Mouse (Mus musculus) CH12.LX (cell line): Measurements from ENCODE around the gene Atmin.

Experiments used
- CTCF ChIP-seq, 2 experiments: IDR thresholded peaks in 1 of 2; conservative IDR thresholded peaks in 1 of 2; 2 replicates each; pipeline ENCODE4 v1.5.1; 2011 to 2012; ENCODE audit warnings: low read depth in 2 of 2, low read length in 2 of 2, improper control_type of control experiment in 1 of 2, inconsistent platforms in 1 of 2, mild to moderate bottlenecking in 1 of 2, moderate library complexity in 1 of 2
- MAX ChIP-seq: IDR thresholded peaks from 2 replicates; pipeline ENCODE4 v1.6.1; 2011; ENCODE audit warnings: low read length, improper control_type of control experiment
- POLR2AphosphoS2 ChIP-seq: IDR thresholded peaks from 2 replicates; pipeline ENCODE4 v1.6.1; 2011; ENCODE audit warnings: low read depth, low read length, improper control_type of control experiment
- TBP ChIP-seq: conservative IDR thresholded peaks from 2 replicates; pipeline ENCODE4 v1.6.1; 2011; ENCODE audit warnings: low read depth, low read length, improper control_type of control experiment
- USF2 ChIP-seq: conservative IDR thresholded peaks from 2 replicates; pipeline ENCODE4 v1.6.1; 2011; ENCODE audit warnings: low read depth, low read length, improper control_type of control experiment
- ZKSCAN1 ChIP-seq: IDR thresholded peaks from 2 replicates; pipeline ENCODE4 v1.6.1; 2012; ENCODE audit warnings: low read depth, inconsistent platforms, low read length, improper control_type of control experiment, borderline replicate concordance
- ZMIZ1 ChIP-seq: IDR thresholded peaks from 2 replicates; pipeline ENCODE4 v1.6.1; 2012; ENCODE audit warnings: low read depth, mild to moderate bottlenecking, inconsistent platforms, low read length, improper control_type of control experiment

DNA sequence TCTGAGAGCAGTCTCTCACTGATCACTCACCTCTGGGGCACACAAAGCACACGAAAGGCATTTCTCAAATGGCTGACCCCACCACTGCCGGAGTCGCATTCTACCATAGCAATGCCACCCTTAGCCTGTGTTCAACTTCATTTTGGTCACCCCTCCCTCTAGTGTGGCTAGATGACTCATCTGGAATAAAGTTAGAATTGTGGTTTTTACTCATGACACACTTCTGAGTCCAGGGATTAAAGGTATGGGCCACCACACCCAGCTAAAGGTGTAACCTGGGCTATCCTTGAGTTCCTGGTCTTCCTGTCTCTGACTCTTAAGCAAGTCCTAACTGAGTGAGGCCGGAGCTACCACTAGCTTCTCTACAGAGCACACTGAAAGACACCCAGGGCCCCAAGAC, 37.4 kb upstream of the Atmin start:
- TF ChIP-seq USF2 (no peak), ZKSCAN1 (no peak), CTCF (conservative IDR thresholded peaks at IDR 0.05 in 1 of 2, IDR thresholded peaks at IDR 0.05 in 1 of 2; ENCODE audit: low read depth in 2 of 2, low read length in 2 of 2) (no peak), ZMIZ1 (no peak), POLR2AphosphoS2 (no peak), TBP (no peak), MAX (no peak)
